In genomic region chr4:56716801-56717200, GRCm38 (mm10) we compare ENCODE assay signal across 18 mouse cellular contexts. TPM values are rescaled to one million over a fixed set of nuclear protein-coding genes. Genes with fewer than 3 reads are reported as not detected.
DNase-seq lines count a peak whose midpoint lies in the region; ATAC-seq lines count a peak whose summit lies in the region.
"Had no signal": no experiment of that assay in that cellular context is flagged by ENCODE, and none has a peak within 500 bp of the region (broad histone marks: within the 10 kb centered on the region; RNA-seq: fewer than 3 reads in every experiment).

No protein-coding gene starts in this region.

- no peak overlapping the region for H3K4me3 ChIP-seq in kidney, embryonic 16.5 days (ENCODE audit: low read length)
- H3K4me3 ChIP-seq: embryonic facial prominence, embryonic 10.5 days; hindbrain, embryonic 13.5 days had no signal

- peak; percentile 45 to 62 for DNase-seq in kidney, adult 8-10 months
- peak; percentile 66 for DNase-seq in adrenal gland, adult 2 months
- peak; percentile 32 for DNase-seq in adrenal gland, adult 8-10 months
- DNase-seq in adrenal gland, postnatal 36 days: peak; percentile 56 to 63
- DNase-seq in ovary, postnatal 36 days (ENCODE audit: low spot score): no peak
- DNase-seq: cerebellum, adult 2 months; gastrocnemius, postnatal 36 days; heart, postnatal 10 days had no signal

- no peaks in the 10 kb centered on the region for H3K27me3 ChIP-seq in kidney, embryonic 16.5 days (ENCODE audit: insufficient read depth, low read length)
- H3K27me3 ChIP-seq: hindbrain, embryonic 13.5 days had no signal

- no peak overlapping the region for H3K4me2 ChIP-seq in kidney, embryonic 16.5 days (replicated peaks; ENCODE audit: low read depth, low read length)
- H3K4me2 ChIP-seq: hindbrain, embryonic 13.5 days had no signal

- H3K4me1 ChIP-seq in kidney, embryonic 16.5 days (ENCODE audit: insufficient read depth, low read length): peaks cover 5% of the 10 kb centered on the region; the same call in 1 of the 2 replicates
- H3K4me1 ChIP-seq: embryonic facial prominence, embryonic 10.5 days had no signal

- H3K27ac ChIP-seq in kidney, embryonic 16.5 days (ENCODE audit: low read length): no peak overlapping the region
- H3K27ac ChIP-seq: embryonic facial prominence, embryonic 10.5 days; hindbrain, embryonic 13.5 days; hindbrain, postnatal 0 days had no signal

- WGBS in kidney, embryonic 16.5 days: 57% methylated on average over 5 of the region's 5 CpGs

- no peaks in the 10 kb centered on the region for H3K36me3 ChIP-seq in kidney, embryonic 16.5 days (ENCODE audit: insufficient read depth, low read length)
- H3K36me3 ChIP-seq: embryonic facial prominence, embryonic 10.5 days; hindbrain, embryonic 13.5 days had no signal

- no peak for ATAC-seq in kidney, embryonic 16.5 days (ENCODE audit: low FRiP score, low TSS enrichment)
- ATAC-seq: forebrain, embryonic 14.5 days; hindbrain, postnatal 0 days had no signal

- no peak overlapping the region for H3K9ac ChIP-seq in kidney, embryonic 16.5 days (replicated peaks; ENCODE audit: low read length)
- H3K9ac ChIP-seq: hindbrain, embryonic 13.5 days had no signal

- H3K9me3 ChIP-seq in kidney, embryonic 16.5 days (ENCODE audit: low read length): no peaks in the 10 kb centered on the region
- H3K9me3 ChIP-seq: embryonic facial prominence, embryonic 10.5 days; hindbrain, embryonic 13.5 days had no signal

RNA-seq across cellular contexts. Expression of gene Gm26657, which starts 23.1 kb away (rescaled TPM):
- not detected in 2 replicates for polyA plus RNA-seq in kidney, embryonic 16.5 days (2015; fragmentation: Nextera tagmentation; extraction: Ambion mirVana)
- total RNA-seq in adrenal gland, adult 2 months (2021): not detected
- polyA plus RNA-seq in adrenal gland, adult 2 months (2012; rRNA removed): not detected in 2 replicates
- not detected for total RNA-seq in adrenal gland, adult 8-10 months (2022)
- not detected for total RNA-seq in adrenal gland, postnatal 36 days (2021)
- total RNA-seq: gastrocnemius, adult 8-10 months; gastrocnemius, postnatal 36 days; heart, postnatal 10 days; hematopoietic stem cell, adult 5-6 weeks; hindbrain, postnatal 0 days had no signal
- polyA plus RNA-seq: cerebellum, adult 2 months; embryonic facial prominence, embryonic 10.5 days; embryonic facial prominence, embryonic 14.5 days; forebrain, embryonic 14.5 days; heart, embryonic 14.5 days; hindbrain, embryonic 13.5 days; hindbrain, postnatal 0 days; intestine, embryonic 14.5 days had no signal

RNA-seq across cellular contexts. Expression of gene Actl7b, which starts 24.4 kb away (rescaled TPM):
- polyA plus RNA-seq in kidney, embryonic 16.5 days (2015; fragmentation: Nextera tagmentation; extraction: Ambion mirVana): not detected in 2 replicates
- under 1 TPM in 1 of 2 experiments, not detected in 1; 0.20 TPM for total RNA-seq in adrenal gland, adult 2 months (2021)
- not detected in 2 replicates for polyA plus RNA-seq in adrenal gland, adult 2 months (2012; rRNA removed)
- total RNA-seq in adrenal gland, adult 8-10 months (2022): under 1 TPM in 1 of 4 experiments, not detected in 3; 0.24 TPM
- under 1 TPM in 1 of 2 experiments, not detected in 1; 0.20 TPM for total RNA-seq in adrenal gland, postnatal 36 days (2021)
- total RNA-seq: gastrocnemius, adult 8-10 months; gastrocnemius, postnatal 36 days; heart, postnatal 10 days had no signal
- polyA plus RNA-seq: embryonic facial prominence, embryonic 10.5 days; embryonic facial prominence, embryonic 14.5 days; forebrain, embryonic 14.5 days; heart, embryonic 14.5 days; hindbrain, embryonic 13.5 days; hindbrain, postnatal 0 days; intestine, embryonic 14.5 days had no signal

RNA-seq across cellular contexts. Expression of gene Actl7a, which starts 26.4 kb away (rescaled TPM):
- polyA plus RNA-seq in kidney, embryonic 16.5 days (2015; fragmentation: Nextera tagmentation; extraction: Ambion mirVana): not detected in 2 replicates
- not detected for total RNA-seq in adrenal gland, adult 2 months (2021)
- polyA plus RNA-seq in adrenal gland, adult 2 months (2012; rRNA removed): not detected in 2 replicates
- not detected for total RNA-seq in adrenal gland, adult 8-10 months (2022)
- not detected for total RNA-seq in adrenal gland, postnatal 36 days (2021)
- total RNA-seq: gastrocnemius, adult 8-10 months; gastrocnemius, postnatal 36 days; heart, postnatal 10 days; hematopoietic stem cell, adult 5-6 weeks; hindbrain, postnatal 0 days had no signal
- polyA plus RNA-seq: cerebellum, adult 2 months; embryonic facial prominence, embryonic 10.5 days; embryonic facial prominence, embryonic 14.5 days; forebrain, embryonic 14.5 days; heart, embryonic 14.5 days; hindbrain, embryonic 13.5 days; hindbrain, postnatal 0 days; intestine, embryonic 14.5 days had no signal
